Mouse (Mus musculus): ENCODE results near the gene Hey2.

Gene Hey2

GRCm38 (mm10) chr10:30791016-30791415 is 51.6 kb downstream of the Hey2 start:
- DNase-seq (ENCODE audit: low read depth, low spot score): no peak

- DNase-seq (ENCODE audit: low read depth, low spot score): no peak
Measured at GRCm38 (mm10) chr10:30789521-30789920, 53.1 kb downstream of the Hey2 start.

GRCm38 (mm10) chr10:30788340-30788721 is 54.3 kb downstream of the Hey2 start:
- DNase-seq (ENCODE audit: low read depth, low spot score): no peak

GRCm38 (mm10) chr10:30787684-30788339 is 54.8 kb downstream of the Hey2 start:
- no peak for DNase-seq (ENCODE audit: low read depth, low spot score)

- DNase-seq (ENCODE audit: low read depth, low spot score): no peak
Measured at GRCm38 (mm10) chr10:30786103-30786754, 56.4 kb downstream of the Hey2 start.

All from CD4-positive helper T cell, adult 2 months (primary cell).